Mouse (Mus musculus) erythroblast, embryonic 14.5 days (primary cell): Measurements from ENCODE around the gene Rabepk.
"Not testable (repeated sequence)": the region's sequence is repeated elsewhere in the genome, so short reads cannot be mapped to it uniquely, and the experiment has no call there.

Experiments used
- GATA1 ChIP-seq: IDR thresholded peaks from 2 replicates; pipeline ENCODE4 v1.6.1; 2012; ENCODE audit warnings: low read length, inconsistent platforms, mixed read lengths
- TAL1 ChIP-seq: IDR thresholded peaks from 3 replicates; pipeline ENCODE4 v1.6.1; 2012; ENCODE audit warnings: low read length, inconsistent platforms, mixed read lengths

GRCm38 (mm10) chr2:34802565-34803245 is 3.0 kb upstream of the Rabepk start:
- TF ChIP-seq GATA1, TAL1: not testable (repeated sequence)
